Mouse (Mus musculus) CH12.LX (cell line): ENCODE measurements around the gene Kcnk2. TPM values are rescaled to one million over a fixed set of nuclear protein-coding genes. Genes with fewer than 3 reads are reported as not detected.

Experiments used
- DNase-seq: peaks from one replicate; pipeline ENCODE4 v3.0.0-alpha.2; 2013; ENCODE audit errors: extremely low read depth
- H3K27ac ChIP-seq: 2 replicates; pipeline ENCODE4 v1.5.1; 2012; ENCODE audit warnings: low read depth, mild to moderate bottlenecking, control low read depth, moderate library complexity; ENCODE audit not compliant: insufficient read depth
- H3K27me3 ChIP-seq: replicated peaks from 2 replicates; pipeline ENCODE3; 2012; ENCODE audit warnings: inconsistent platforms
- H3K36me3 ChIP-seq, 2 experiments: replicated peaks in 1 of 2; 2 replicates each; pipeline versions ENCODE3 to v1.6.1; 2012; ENCODE audit warnings: inconsistent platforms in 1 of 2, low read length in 1 of 2, mild to moderate bottlenecking in 1 of 2, mixed read lengths in 1 of 2, moderate library complexity in 1 of 2; ENCODE audit not compliant: control insufficient read depth in 1 of 2, insufficient read depth in 1 of 2
- H3K4me1 ChIP-seq, 2 experiments: 2 replicates each; pipeline ENCODE4 v1.6.1; 2012; ENCODE audit warnings: inconsistent platforms in 1 of 2, moderate library complexity in 1 of 2; ENCODE audit not compliant: insufficient read depth in 2 of 2, control insufficient read depth in 1 of 2
- H3K4me2 ChIP-seq: 2 replicates; pipeline ENCODE4 v1.6.1; 2012; ENCODE audit warnings: low read depth, mild to moderate bottlenecking, control low read depth; ENCODE audit not compliant: poor library complexity, insufficient read depth, severe bottlenecking
- H3K4me3 ChIP-seq, 3 experiments: fragments of 150-350 bp in 1 of 3; sonication (generic) in 1 of 3; replicated peaks in 1 of 3; 2 replicates each; pipeline versions ENCODE3 to v1.5.1; 2011 to 2012; ENCODE audit warnings: low read depth in 2 of 3, low read length in 2 of 3, mild to moderate bottlenecking in 2 of 3, moderate library complexity in 2 of 3, control low read depth in 1 of 3, improper control_type of control experiment in 1 of 3, inconsistent platforms in 1 of 3, mixed read lengths in 1 of 3; ENCODE audit not compliant: poor library complexity in 1 of 3
- H3K79me2 ChIP-seq: replicated peaks from 2 replicates; pipeline ENCODE4 v1.6.1; 2012; ENCODE audit warnings: mild to moderate bottlenecking, moderate library complexity; ENCODE audit not compliant: control insufficient read depth, poor library complexity, insufficient read depth, severe bottlenecking; ENCODE audit errors: extremely low read depth
- H3K9ac ChIP-seq: 2 replicates; pipeline ENCODE4 v1.6.1; 2012; ENCODE audit warnings: low read depth, mild to moderate bottlenecking, control low read depth, moderate library complexity; ENCODE audit not compliant: insufficient read depth
- H3K9me3 ChIP-seq: replicated peaks from 2 replicates; pipeline ENCODE3; 2012; ENCODE audit warnings: low read length, inconsistent platforms, mixed read lengths
- BHLHE40 ChIP-seq: IDR thresholded peaks from 2 replicates; pipeline ENCODE4 v1.6.1; 2011; ENCODE audit warnings: mild to moderate bottlenecking, low read depth, low read length, improper control_type of control experiment
- CHD1 ChIP-seq: IDR thresholded peaks from 2 replicates; pipeline ENCODE4 v1.6.1; 2012; ENCODE audit warnings: low read depth, low read length, improper control_type of control experiment, inconsistent platforms
- CHD2 ChIP-seq: IDR thresholded peaks from 2 replicates; pipeline ENCODE4 v1.6.1; 2011; ENCODE audit warnings: low read length, improper control_type of control experiment
- CTCF ChIP-seq, 2 experiments: IDR thresholded peaks in 1 of 2; conservative IDR thresholded peaks in 1 of 2; 2 replicates each; pipeline ENCODE4 v1.5.1; 2011 to 2012; ENCODE audit warnings: low read depth in 2 of 2, low read length in 2 of 2, improper control_type of control experiment in 1 of 2, inconsistent platforms in 1 of 2, mild to moderate bottlenecking in 1 of 2, moderate library complexity in 1 of 2
- EP300 ChIP-seq: IDR thresholded peaks from 2 replicates; pipeline ENCODE4 v1.6.1; 2011; ENCODE audit warnings: low read length, improper control_type of control experiment
- HCFC1 ChIP-seq: IDR thresholded peaks from 2 replicates; pipeline ENCODE4 v1.6.1; 2012; ENCODE audit warnings: low read depth, mild to moderate bottlenecking, inconsistent platforms, low read length, improper control_type of control experiment
- JUND ChIP-seq: conservative IDR thresholded peaks from 2 replicates; pipeline ENCODE4 v1.6.1; 2011; ENCODE audit warnings: low read depth, low read length, improper control_type of control experiment
- KAT2A ChIP-seq: IDR thresholded peaks from 2 replicates; pipeline ENCODE4 v1.6.1; 2012; ENCODE audit warnings: low read length, improper control_type of control experiment, inconsistent platforms; ENCODE audit not compliant: insufficient replicate concordance
- MAFK ChIP-seq: IDR thresholded peaks from 2 replicates; pipeline ENCODE4 v1.6.1; 2011; ENCODE audit warnings: low read length, improper control_type of control experiment; ENCODE audit not compliant: insufficient replicate concordance
- MAX ChIP-seq: IDR thresholded peaks from 2 replicates; pipeline ENCODE4 v1.6.1; 2011; ENCODE audit warnings: low read length, improper control_type of control experiment
- MAZ ChIP-seq: IDR thresholded peaks from 2 replicates; pipeline ENCODE4 v1.6.1; 2012; ENCODE audit warnings: low read depth, mild to moderate bottlenecking, inconsistent platforms, low read length, improper control_type of control experiment, moderate library complexity
- MEF2A ChIP-seq: IDR thresholded peaks from 2 replicates; pipeline ENCODE4 v1.6.1; 2014; ENCODE audit warnings: low read depth, mild to moderate bottlenecking, inconsistent platforms, low read length, improper control_type of control experiment, borderline replicate concordance
- MYC ChIP-seq: IDR thresholded peaks from 2 replicates; pipeline ENCODE4 v1.6.1; 2011; ENCODE audit warnings: low read depth, mild to moderate bottlenecking, improper control_type of control experiment, low read length
- NRF1 ChIP-seq: IDR thresholded peaks from 2 replicates; pipeline ENCODE4 v1.6.1; 2014; ENCODE audit warnings: low read depth, mild to moderate bottlenecking, inconsistent platforms, low read length, improper control_type of control experiment, moderate library complexity
- PAX5 ChIP-seq: IDR thresholded peaks from 2 replicates; pipeline ENCODE4 v1.6.1; 2012; ENCODE audit warnings: low read length, inconsistent platforms, mixed read lengths
- POLR2A ChIP-seq: IDR thresholded peaks from 2 replicates; pipeline ENCODE4 v1.6.1; 2011; ENCODE audit warnings: low read depth, mild to moderate bottlenecking, improper control_type of control experiment, low read length
- POLR2AphosphoS2 ChIP-seq: IDR thresholded peaks from 2 replicates; pipeline ENCODE4 v1.6.1; 2011; ENCODE audit warnings: low read depth, low read length, improper control_type of control experiment
- RAD21 ChIP-seq: IDR thresholded peaks from 2 replicates; pipeline ENCODE4 v1.6.1; 2011; ENCODE audit warnings: low read depth, mild to moderate bottlenecking, low read length, improper control_type of control experiment, moderate library complexity
- TBP ChIP-seq: conservative IDR thresholded peaks from 2 replicates; pipeline ENCODE4 v1.6.1; 2011; ENCODE audit warnings: low read depth, low read length, improper control_type of control experiment
- USF1 ChIP-seq: IDR thresholded peaks from 2 replicates; pipeline ENCODE4 v1.6.1; 2014; ENCODE audit warnings: low read depth, mild to moderate bottlenecking, inconsistent platforms, low read length, improper control_type of control experiment
- ZMIZ1 ChIP-seq: IDR thresholded peaks from 2 replicates; pipeline ENCODE4 v1.6.1; 2012; ENCODE audit warnings: low read depth, mild to moderate bottlenecking, inconsistent platforms, low read length, improper control_type of control experiment
- ZNF384 ChIP-seq: IDR thresholded peaks from 2 replicates; pipeline ENCODE4 v1.6.1; 2012; ENCODE audit warnings: low read depth, low read length, improper control_type of control experiment, inconsistent platforms
- dilution Hi-C: fragments of 300-500 bp; cut with MboI; formaldehyde crosslinking; loops from 2 replicates; pipeline ENCODE4 v1.14.3; 2020; ENCODE audit warnings: low sequenced_read_pairs; ENCODE audit not compliant: extremely low pct_unique_long_range_greater_than_20kb, extremely low pct_ligation_motif_present
- in situ Hi-C: fragments of 300-500 bp; cut with MboI; formaldehyde crosslinking; loops from 3 replicates; pipeline ENCODE4 v1.14.3; 2019; ENCODE audit warnings: low sequenced_read_pairs, low pct_ligation_motif_present, low pct_unique_long_range_greater_than_20kb, mixed read lengths
- polyA plus RNA-seq: library from polyadenylated mRNA; unstranded; fragments of >175 nt; gene quantifications from 2 replicates; pipeline ENCODE4 v1.2.1, GENCODE M21; 2012; ENCODE audit warnings: low read depth; ENCODE audit not compliant: insufficient read length
- total RNA-seq, 2 experiments: library from RNA; depleted of rRNA; stranded (reverse); fragments of 300-350 nt in 1 of 2; fragments of >200 nt in 1 of 2; gene quantifications; 2 replicates each; pipeline ENCODE4 v1.2.3; 2012 to 2014

Kcnk2 gene
- total and polyA plus RNA-seq, 3 experiments, result 0.19 TPM; not detected in 2

GRCm38 (mm10) chr1:189359699-189360098 is 42.4 kb downstream of the Kcnk2 start:
- H3K9me3 ChIP-seq, result no peaks in the 10 kb centered on the region
- H3K36me3 ChIP-seq, result no peaks in the 10 kb centered on the region
- no peak overlapping the region for H3K4me3 ChIP-seq
- no peaks in the 10 kb centered on the region for H3K79me2 ChIP-seq
- no peak overlapping the region for H3K9ac ChIP-seq
- no peak overlapping the region for H3K27ac ChIP-seq
- H3K4me1 ChIP-seq, result peaks cover 0 to 11% of the 10 kb centered on the region in 2 experiments; a peak in 2 of 4 replicates
- no peak overlapping the region for H3K4me2 ChIP-seq
- no peaks in the 10 kb centered on the region for H3K27me3 ChIP-seq
- in situ Hi-C loops (no loop called here), dilution Hi-C loops (no loop called here)
- TF ChIP-seq RAD21 (no peak), MAFK (no peak), MEF2A (no peak), POLR2A (no peak), JUND (no peak), MAX (no peak), MAZ (no peak), USF1 (no peak), CHD2 (no peak), NRF1 (no peak), ZMIZ1 (no peak), MYC (no peak), BHLHE40 (no peak), HCFC1 (no peak), KAT2A (no peak)
- DNase-seq, result no peak

DNA sequence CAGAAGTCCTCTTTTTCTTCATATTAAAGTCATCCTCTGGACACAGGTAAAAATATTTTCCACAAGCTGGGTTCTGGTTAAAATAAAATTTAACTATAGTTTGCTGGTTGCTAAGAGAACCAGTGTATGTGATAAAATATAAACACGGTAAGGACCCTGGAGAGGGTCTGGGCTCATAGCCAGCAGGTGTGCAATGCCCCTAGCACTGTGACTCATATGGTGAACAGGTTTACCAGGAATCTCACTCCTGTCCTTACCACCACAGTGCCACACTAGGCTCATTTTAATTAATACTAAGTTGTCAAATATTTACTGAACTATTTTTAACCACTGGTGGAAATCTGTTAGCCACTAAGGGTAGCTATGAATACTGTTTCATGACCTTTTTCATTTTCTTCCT is 48.2 kb downstream of the Kcnk2 start:
- TF ChIP-seq ZMIZ1, result no peak
- no peak overlapping the region for H3K4me3 ChIP-seq
- no peak overlapping the region for H3K27ac ChIP-seq
- no peaks in the 10 kb centered on the region for H3K4me1 ChIP-seq
- peaks cover 6% of the 10 kb centered on the region for H3K9me3 ChIP-seq
- no peak overlapping the region for H3K4me2 ChIP-seq
- H3K9ac ChIP-seq, result no peak overlapping the region
- DNase-seq, result no peak
- H3K27me3 ChIP-seq, result no peaks in the 10 kb centered on the region
- in situ Hi-C loops (no loop called here), dilution Hi-C loops (no loop called here)
- no peaks in the 10 kb centered on the region for H3K79me2 ChIP-seq
- H3K36me3 ChIP-seq, result no peaks in the 10 kb centered on the region

GRCm38 (mm10) chr1:189351804-189352203 is 50.3 kb downstream of the Kcnk2 start:
- no peak overlapping the region for H3K4me3 ChIP-seq
- H3K9ac ChIP-seq, result no peak overlapping the region
- no peaks in the 10 kb centered on the region for H3K79me2 ChIP-seq
- in situ Hi-C loops, result no loop called here
- H3K4me1 ChIP-seq, result no peaks in the 10 kb centered on the region
- H3K9me3 ChIP-seq, result peaks cover 8% of the 10 kb centered on the region
- H3K4me2 ChIP-seq, result no peak overlapping the region
- no peaks in the 10 kb centered on the region for H3K36me3 ChIP-seq
- no peaks in the 10 kb centered on the region for H3K27me3 ChIP-seq
- TF ChIP-seq CHD1, result no peak
- no peak for TF ChIP-seq BHLHE40
- no peak for TF ChIP-seq POLR2A
- no peak for TF ChIP-seq PAX5
- no peak for TF ChIP-seq EP300
- no peak for TF ChIP-seq CTCF (conservative IDR thresholded peaks at IDR 0.05 in 1 of 2, IDR thresholded peaks at IDR 0.05 in 1 of 2; ENCODE audit: low read depth in 2 of 2, low read length in 2 of 2)
- no peak for TF ChIP-seq RAD21
- no peak for TF ChIP-seq TBP
- TF ChIP-seq JUND, result no peak
- TF ChIP-seq POLR2AphosphoS2, result no peak
- no peak for TF ChIP-seq ZNF384
- H3K27ac ChIP-seq, result no peak overlapping the region
- DNase-seq, result no peak
- dilution Hi-C loops, result no loop called here
